Comparison of ENCODE assay signal across 9 mouse cellular contexts in the genomic region with DNA sequence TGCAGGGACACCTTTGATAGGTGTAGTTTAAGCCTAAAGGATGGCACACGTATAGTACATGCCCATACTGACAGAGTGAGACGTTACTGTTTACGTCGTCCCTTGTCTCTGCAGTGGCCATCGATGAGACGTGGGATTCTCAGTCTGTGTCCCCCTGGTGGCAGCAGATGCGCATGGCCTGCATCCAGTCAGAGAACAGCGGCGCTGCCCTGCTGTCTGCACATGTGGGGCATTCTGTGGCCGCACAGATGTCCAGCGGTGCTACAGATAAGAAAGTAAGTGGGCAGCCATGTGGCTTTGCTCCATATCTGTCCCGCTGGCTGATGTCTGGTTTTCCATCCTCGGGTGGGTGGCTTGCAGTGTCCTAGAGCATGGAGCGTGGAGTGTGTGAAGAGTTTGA. TPM values are rescaled to one million over a fixed set of nuclear protein-coding genes. Genes with fewer than 3 reads are reported as not detected.
DNase-seq lines count a peak whose midpoint lies in the region; ATAC-seq and TF ChIP-seq lines count a peak whose summit lies in the region.
"Had no signal": no experiment of that assay in that cellular context is flagged by ENCODE, and none has a peak within 500 bp of the region (broad histone marks: within the 10 kb centered on the region; RNA-seq: fewer than 3 reads in every experiment).

No protein-coding gene starts in this region.

- DNase-seq in kidney, postnatal 14 days = no peak
- peak; percentile 6 for DNase-seq in CH12.LX (ENCODE audit: extremely low read depth)
- DNase-seq in NIH3T3 (ENCODE audit: low read depth) = peak; percentile 26
- peak; percentile 38 to 54 for DNase-seq in heart, postnatal 10 days
- no peak for DNase-seq in spleen, postnatal 36 days (ENCODE audit: low spot score in 2 of 2)
- DNase-seq in cerebellum, adult 9-10 months = no peak

- H3K27ac ChIP-seq in kidney, embryonic 14.5 days (ENCODE audit: low read depth, low read length) = no peak overlapping the region
- H3K27ac ChIP-seq in CH12.LX (ENCODE audit: insufficient read depth, low read depth) = no peak overlapping the region
- H3K27ac ChIP-seq: embryonic facial prominence, embryonic 12.5 days had no signal

- 71% methylated on average over 14 of the region's 14 CpGs for WGBS in kidney, embryonic 14.5 days

- H3K4me2 ChIP-seq in kidney, embryonic 14.5 days (replicated peaks; ENCODE audit: low read depth, low read length) = no peak overlapping the region
- H3K4me2 ChIP-seq in CH12.LX (ENCODE audit: insufficient read depth, low read depth, poor library complexity, severe bottlenecking) = no peak overlapping the region
- H3K4me2 ChIP-seq: embryonic facial prominence, embryonic 12.5 days had no signal

- no peak for TF ChIP-seq POLR2A in CH12.LX (IDR thresholded peaks at IDR 0.05; ENCODE audit: low read depth, low read length)

- dilution Hi-C loops in CH12.LX (cut with MboI; ENCODE audit: extremely low pct_ligation_motif_present, extremely low pct_unique_long_range_greater_than_20kb, low sequenced_read_pairs) = no loop called here

- H3K9ac ChIP-seq in kidney, embryonic 14.5 days (ENCODE audit: low read depth, low read length) = no peak overlapping the region
- H3K9ac ChIP-seq in CH12.LX (ENCODE audit: insufficient read depth, low read depth) = no peak overlapping the region
- H3K9ac ChIP-seq: embryonic facial prominence, embryonic 12.5 days had no signal

- H3K4me1 ChIP-seq in kidney, embryonic 14.5 days (ENCODE audit: control insufficient read depth, insufficient read depth, low read length) = no peaks in the 10 kb centered on the region
- H3K4me1 ChIP-seq in CH12.LX (ENCODE audit: control insufficient read depth in 1 of 2, insufficient read depth in 2 of 2) = no peaks in the 10 kb centered on the region
- H3K4me1 ChIP-seq: embryonic facial prominence, embryonic 12.5 days had no signal

- intact Hi-C loops in heart, postnatal 10 days (cut with DNase I) = no loop called here

- TF ChIP-seq RAD21 in CH12.LX (IDR thresholded peaks at IDR 0.05; ENCODE audit: low read depth, low read length) = no peak

- no peaks in the 10 kb centered on the region for H3K27me3 ChIP-seq in kidney, embryonic 14.5 days (ENCODE audit: control insufficient read depth, insufficient read depth, low read length)
- no peaks in the 10 kb centered on the region for H3K27me3 ChIP-seq in CH12.LX (replicated peaks)
- H3K27me3 ChIP-seq: embryonic facial prominence, embryonic 12.5 days had no signal

- ATAC-seq in kidney, embryonic 14.5 days (ENCODE audit: low FRiP score, low TSS enrichment) = peak; percentile 28; the same call in 1 of the 2 replicates
- ATAC-seq in megakaryocyte-erythroid progenitor cell, adult 5-6 weeks (replicated peaks; ENCODE audit: low FRiP score, low TSS enrichment, poor library complexity, severe bottlenecking) = peak; percentile 76

- H3K4me3 ChIP-seq in kidney, embryonic 14.5 days (ENCODE audit: low read length) = no peak overlapping the region
- no peak overlapping the region for H3K4me3 ChIP-seq in CH12.LX (replicated peaks in 1 of 3; ENCODE audit: low read depth in 2 of 3, low read length in 2 of 3, poor library complexity in 1 of 3)
- H3K4me3 ChIP-seq: embryonic facial prominence, embryonic 12.5 days had no signal

- H3K9me3 ChIP-seq in kidney, embryonic 14.5 days (ENCODE audit: control insufficient read depth, low read length) = no peaks in the 10 kb centered on the region
- no peaks in the 10 kb centered on the region for H3K9me3 ChIP-seq in CH12.LX (replicated peaks; ENCODE audit: low read length)
- H3K9me3 ChIP-seq: embryonic facial prominence, embryonic 12.5 days had no signal

- no peaks in the 10 kb centered on the region for H3K79me2 ChIP-seq in CH12.LX (replicated peaks; ENCODE audit: control insufficient read depth, extremely low read depth, insufficient read depth, poor library complexity, severe bottlenecking)

- in situ Hi-C loops in CH12.LX (cut with MboI; ENCODE audit: low pct_ligation_motif_present, low pct_unique_long_range_greater_than_20kb, low sequenced_read_pairs) = no loop called here

- peak; percentile 28 to 44; a peak in 2 of 4 replicates for TF ChIP-seq CTCF in CH12.LX (conservative IDR thresholded peaks at IDR 0.05 in 1 of 2, IDR thresholded peaks at IDR 0.05 in 1 of 2; ENCODE audit: low read depth in 2 of 2, low read length in 2 of 2)

- H3K36me3 ChIP-seq in kidney, embryonic 14.5 days (ENCODE audit: control insufficient read depth, insufficient read depth, low read length) = peaks cover 62% of the 10 kb centered on the region
- H3K36me3 ChIP-seq in CH12.LX (replicated peaks in 1 of 2; ENCODE audit: control insufficient read depth in 1 of 2, insufficient read depth in 1 of 2, low read length in 1 of 2) = peaks cover 56 to 92% of the 10 kb centered on the region in 2 experiments

- no peak for TF ChIP-seq EP300 in CH12.LX (IDR thresholded peaks at IDR 0.05; ENCODE audit: low read length)

TF ChIP-seq in CH12.LX, 34 proteins besides CTCF, POLR2A, EP300 and RAD21:
- TF ChIP-seq IRF4 (IDR thresholded peaks at IDR 0.05; ENCODE audit: low read depth, low read length) (no peak), MYC (IDR thresholded peaks at IDR 0.05; ENCODE audit: low read depth, low read length) (no peak), TBP (conservative IDR thresholded peaks at IDR 0.05; ENCODE audit: low read depth, low read length) (no peak), GABPA (IDR thresholded peaks at IDR 0.05; ENCODE audit: insufficient replicate concordance, low read depth, low read length) (no peak), MAFK (IDR thresholded peaks at IDR 0.05; ENCODE audit: insufficient replicate concordance, low read length) (no peak), HCFC1 (IDR thresholded peaks at IDR 0.05; ENCODE audit: low read depth, low read length) (no peak), SMC3 (IDR thresholded peaks at IDR 0.05; ENCODE audit: low read depth, low read length) (no peak), ZMIZ1 (IDR thresholded peaks at IDR 0.05; ENCODE audit: low read depth, low read length) (no peak), MXI1 (IDR thresholded peaks at IDR 0.05; ENCODE audit: low read depth, low read length) (no peak), ZKSCAN1 (IDR thresholded peaks at IDR 0.05; ENCODE audit: borderline replicate concordance, low read depth, low read length) (no peak), USF2 (conservative IDR thresholded peaks at IDR 0.05; ENCODE audit: low read depth, low read length) (no peak), KAT2A (IDR thresholded peaks at IDR 0.05; ENCODE audit: insufficient replicate concordance, low read length) (no peak), PAX5 (IDR thresholded peaks at IDR 0.05; ENCODE audit: low read length) (no peak)

RNA-seq across cellular contexts. Expression of a gene that starts 58.6 kb away (rescaled TPM):
- 13.0 and 21.9 TPM in 2 replicates for polyA plus RNA-seq in kidney, embryonic 14.5 days (2014; fragmentation: Nextera tagmentation; extraction: Ambion mirVana)
- total RNA-seq in CH12.LX (2012; rRNA removed) (24.0 and 24.7 TPM in 2 replicates), CH12.LX (2014; rRNA removed) (22.1 and 22.7 TPM in 2 replicates)
- polyA plus RNA-seq in CH12.LX (2012; ENCODE audit: insufficient read length, low read depth) = 34.5 and 39.1 TPM in 2 replicates
- total RNA-seq in heart, postnatal 10 days (2021) = 10 to 100 TPM; 25.5 TPM
- total RNA-seq in megakaryocyte-erythroid progenitor cell, adult 5-6 weeks (2014; fragmentation: Nextera tagmentation) = 40.5 and 55.1 TPM in 2 replicates
- total RNA-seq in megakaryocyte-erythroid progenitor cell, adult 5-6 weeks (2017) = 41.1 and 41.6 TPM in 2 replicates

Comparison
In these comparisons a context has a peak if more than half of its experiments do, and no peak if none do; other contexts are left out.
1. DNase-seq: peak in CH12.LX (single experiment), NIH3T3 (single experiment) and heart, postnatal 10 days (2 of 2); none in kidney, postnatal 14 days (single experiment), spleen, postnatal 36 days (0 of 2) and cerebellum, adult 9-10 months (single experiment).